Mouse (Mus musculus) heart, postnatal 0 days (tissue): ENCODE measurements around the gene Mrnip.

Experiments used
- CTCF ChIP-seq: IDR thresholded peaks from 2 replicates; pipeline ENCODE4 v1.5.1; 2016; ENCODE audit warnings: antibody characterized with exemption, control low read depth, low read depth
- EP300 ChIP-seq: IDR thresholded peaks from 2 replicates; pipeline ENCODE4 v1.6.1; 2016; ENCODE audit warnings: antibody characterized with exemption, low read depth

DNA sequence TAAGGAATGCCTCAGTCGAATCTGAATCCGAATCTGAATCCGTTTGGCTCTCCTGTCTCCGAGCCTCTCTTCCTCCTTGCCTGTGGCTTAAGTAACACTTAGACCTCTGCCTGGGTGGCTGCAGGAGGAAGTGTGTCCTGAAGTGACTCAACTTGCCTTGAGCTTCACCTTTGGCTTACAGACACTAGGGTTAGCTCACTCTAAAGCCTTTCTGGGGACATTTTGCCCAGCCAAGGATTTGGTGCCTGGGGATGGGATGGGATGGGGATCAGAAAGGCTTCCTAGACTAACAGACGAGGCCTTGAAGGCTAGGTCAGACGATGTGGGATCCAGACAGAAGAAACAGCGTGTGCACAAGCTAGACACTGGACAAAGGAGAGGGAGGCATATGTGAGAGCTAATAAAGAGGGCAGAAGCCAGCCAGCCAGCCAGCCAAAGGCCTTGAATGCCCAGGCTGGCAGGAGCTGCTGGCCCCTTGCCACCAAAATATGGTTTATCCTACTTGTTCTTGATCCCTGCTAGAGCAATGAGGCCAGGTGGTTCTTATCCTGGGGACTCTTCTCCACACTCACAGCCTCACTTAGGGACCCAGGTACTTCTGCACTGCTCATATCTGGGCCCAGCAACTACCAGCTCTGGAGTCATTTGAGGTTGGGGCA is 55.1 kb downstream of the Mrnip start:
- TF ChIP-seq CTCF, result no peak
- TF ChIP-seq EP300, result no peak
